Mouse (Mus musculus) limb, embryonic 14.5 days (tissue): ENCODE measurements around the gene Nsg1. TPM values are rescaled to one million over a fixed set of nuclear protein-coding genes. Genes with fewer than 3 reads are reported as not detected.

Experiments used
- ATAC-seq: fragments of 200-750 bp; cut with Nextera tagmentation; 2 replicates; pipeline ENCODE4 v1.8.0; 2017; ENCODE audit warnings: low read depth, moderate number of reproducible peaks, moderate TSS enrichment; ENCODE audit not compliant: low FRiP score
- DNase-seq: peaks from one replicate; pipeline ENCODE4 v3.0.0-alpha.2; 2015; ENCODE audit warnings: low spot score
- H3K27ac ChIP-seq: fragments of 300-500 bp; sonication (generic); replicated peaks from 2 replicates; pipeline ENCODE4 v1.5.1; 2014; ENCODE audit warnings: low read depth, mild to moderate bottlenecking, low read length, moderate library complexity, mixed read lengths
- H3K27me3 ChIP-seq: fragments of 300-500 bp; sonication (generic); 2 replicates; pipeline ENCODE4 v1.6.1; 2014; ENCODE audit warnings: low read length, mixed read lengths; ENCODE audit not compliant: control insufficient read depth, insufficient read depth
- H3K36me3 ChIP-seq: fragments of 300-500 bp; sonication (generic); 2 replicates; pipeline ENCODE4 v1.6.1; 2014; ENCODE audit warnings: mild to moderate bottlenecking, low read length, moderate library complexity, mixed read lengths; ENCODE audit not compliant: control insufficient read depth, insufficient read depth
- H3K4me1 ChIP-seq: fragments of 300-500 bp; sonication (generic); 2 replicates; pipeline ENCODE4 v1.6.1; 2014; ENCODE audit warnings: antibody characterized with exemption, low read length, mixed read lengths; ENCODE audit not compliant: control insufficient read depth, insufficient read depth
- H3K4me2 ChIP-seq: fragments of 300-500 bp; sonication (generic); replicated peaks from 2 replicates; pipeline ENCODE4 v1.6.1; 2014; ENCODE audit warnings: low read depth, mild to moderate bottlenecking, low read length, moderate library complexity; ENCODE audit not compliant: severe bottlenecking
- H3K4me3 ChIP-seq: fragments of 300-500 bp; sonication (generic); replicated peaks from 2 replicates; pipeline ENCODE4 v1.5.1; 2014; ENCODE audit warnings: low read length
- H3K9ac ChIP-seq: fragments of 300-500 bp; sonication (generic); 2 replicates; pipeline ENCODE4 v1.6.1; 2014; ENCODE audit warnings: mild to moderate bottlenecking, low read depth, low read length, moderate library complexity; ENCODE audit not compliant: severe bottlenecking
- H3K9me3 ChIP-seq: fragments of 300-500 bp; sonication (generic); 2 replicates; pipeline ENCODE4 v1.6.1; 2016; ENCODE audit warnings: low read length; ENCODE audit not compliant: control insufficient read depth
- POLR2A ChIP-seq: fragments of 200-500 bp; IDR thresholded peaks from 2 replicates; pipeline ENCODE4 v1.8.0; 2012; ENCODE audit warnings: inconsistent platforms, mild to moderate bottlenecking, moderate library complexity, borderline replicate concordance; ENCODE audit not compliant: insufficient read depth, insufficient read length; ENCODE audit errors: extremely low read depth
- WGBS: fragments of 180-500 bp; shearing (Covaris S2); extraction: QIAGEN DNeasy Blood & Tissue Kit; methylation state at CpG from one replicate; pipeline ENCODE4 v1.1.7; 2014; 5-methylcytosine and 5-hydroxymethylcytosine counted together
- polyA plus RNA-seq, 2 experiments: library from polyadenylated mRNA; depleted of rRNA in 1 of 2; stranded (reverse) in 1 of 2; unstranded in 1 of 2; fragments of >200 nt; fragmentation: Nextera tagmentation in 1 of 2; extraction: Ambion mirVana in 1 of 2; gene quantifications; 2 replicates each; pipeline versions ENCODE4 v1.2.1 to v1.2.3; 2012 to 2014

Nsg1 gene
- polyA plus RNA-seq (2012; rRNA removed), result 107 and 151 TPM in 2 replicates
- polyA plus RNA-seq (2014; fragmentation: Nextera tagmentation; extraction: Ambion mirVana), result 33.8 and 34.7 TPM in 2 replicates

- ATAC-seq (peak; percentile 34), DNase-seq (peak; percentile 8)
- peaks cover 28% of the 10 kb centered on the region for H3K36me3 ChIP-seq
- no peaks in the 10 kb centered on the region for H3K9me3 ChIP-seq
- H3K9ac ChIP-seq, result peak within 1 kb of the TSS; percentile 76
- H3K4me3 ChIP-seq, result peak within 1 kb of the TSS; percentile 69
- H3K27me3 ChIP-seq, result peaks cover 11% of the 10 kb centered on the region; the same call in 1 of the 2 replicates
- no peak for TF ChIP-seq POLR2A
- no peak within 1 kb of the TSS for H3K27ac ChIP-seq
- peak within 1 kb of the TSS; percentile 86 for H3K4me2 ChIP-seq
- WGBS, result 8% methylated on average over 35 of the region's 35 CpGs
- H3K4me1 ChIP-seq, result peaks cover 5% of the 10 kb centered on the region
Observed at GRCm38 (mm10) chr5:38159634-38160413, at the start of gene Nsg1. Gene Nsg1 (minus strand): TSS chr5:38159907.

- no peak for TF ChIP-seq POLR2A
- DNase-seq (no peak), ATAC-seq (no peak)
- no peak overlapping the region for H3K4me2 ChIP-seq
- H3K9ac ChIP-seq, result no peak overlapping the region
- WGBS, result 60% methylated on average over 8 of the region's 8 CpGs
- H3K9me3 ChIP-seq, result no peaks in the 10 kb centered on the region
- H3K27me3 ChIP-seq, result no peaks in the 10 kb centered on the region
- H3K4me1 ChIP-seq, result no peaks in the 10 kb centered on the region
- peaks cover 71% of the 10 kb centered on the region for H3K36me3 ChIP-seq
- no peak overlapping the region for H3K4me3 ChIP-seq
- no peak overlapping the region for H3K27ac ChIP-seq
Observed at GRCm38 (mm10) chr5:38208985-38209384, 49.3 kb upstream of the Nsg1 start.

DNA sequence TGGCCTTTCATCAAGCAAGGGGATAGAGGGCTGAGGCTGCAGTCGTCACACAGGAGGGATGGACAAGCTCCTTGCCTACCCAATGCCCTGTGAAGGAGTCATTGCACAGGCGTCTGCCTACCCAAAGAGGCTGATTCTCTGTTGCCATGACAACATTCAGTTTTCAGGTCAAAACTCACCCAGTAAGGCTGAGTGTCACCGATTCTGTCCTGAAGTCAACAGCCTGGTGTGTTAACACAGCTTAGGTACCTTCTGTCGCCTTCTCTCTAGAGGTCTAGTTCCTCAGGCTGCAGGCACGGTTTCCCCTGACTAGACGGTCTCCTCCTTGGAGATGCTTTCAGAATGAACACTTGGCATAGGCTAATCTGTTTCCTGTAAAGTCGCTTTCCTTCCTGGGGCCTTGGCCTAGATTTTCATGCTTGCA, 45.6 kb upstream of the Nsg1 start:
- Histone ChIP-seq H3K9me3 (no peaks in the 10 kb centered on the region), H3K27me3 (no peaks in the 10 kb centered on the region), H3K9ac (no peak overlapping the region), H3K4me1 (no peaks in the 10 kb centered on the region), H3K36me3 (peaks cover 78% of the 10 kb centered on the region), H3K4me2 (no peak overlapping the region), H3K4me3 (no peak overlapping the region), H3K27ac (no peak overlapping the region)
- DNase-seq, result no peak
- WGBS, result 90% methylated on average over 7 of the region's 7 CpGs
- no peak for ATAC-seq
- TF ChIP-seq POLR2A, result no peak

DNA sequence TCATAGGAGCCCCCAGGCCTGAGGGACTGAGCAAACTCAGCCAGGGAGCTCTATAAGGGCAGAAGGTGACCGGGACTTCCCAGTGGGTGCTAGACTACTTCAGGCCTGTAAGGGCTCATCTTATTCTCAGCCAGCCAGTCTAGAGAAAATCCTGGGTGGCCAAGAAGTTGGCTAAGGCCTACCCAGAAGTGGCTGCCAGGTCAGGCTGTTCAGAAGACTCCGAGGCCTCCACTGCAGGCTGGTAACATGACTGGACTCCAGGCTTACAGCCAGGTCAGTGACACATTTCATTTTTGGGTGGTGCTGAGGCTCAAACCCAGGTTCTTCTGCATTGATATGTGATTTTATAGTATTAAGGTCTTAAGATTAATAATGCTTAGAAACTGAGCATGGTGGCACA, 40.0 kb upstream of the Nsg1 start:
- WGBS, result 89% methylated on average over 2 of the region's 2 CpGs
- DNase-seq, result no peak

DNA sequence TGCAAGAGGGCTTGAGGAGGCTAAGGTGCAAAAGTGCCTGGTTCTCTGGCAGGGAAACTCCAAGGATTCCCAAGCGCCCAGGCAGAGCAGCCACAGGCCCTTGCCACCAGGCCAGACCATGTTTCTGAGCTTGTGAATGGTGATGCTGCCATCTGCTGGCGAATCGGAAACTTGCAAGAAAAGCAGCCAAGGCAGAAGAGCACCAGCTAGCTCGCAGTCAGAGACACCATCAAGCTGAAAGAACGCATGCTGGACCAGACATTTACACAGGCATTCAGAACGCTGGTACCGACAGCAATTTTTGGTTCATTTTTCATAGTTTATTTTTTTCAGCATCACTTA, 37.7 kb upstream of the Nsg1 start:
- ATAC-seq, result peak; percentile 70; the same call in 1 of the 2 replicates
- no peaks in the 10 kb centered on the region for H3K27me3 ChIP-seq

More for the DNA sequence above, 40.0 kb upstream of the Nsg1 start:
- Histone ChIP-seq H3K4me2 (no peak overlapping the region), H3K36me3 (peaks cover 43% of the 10 kb centered on the region), H3K4me1 (no peaks in the 10 kb centered on the region), H3K27ac (no peak overlapping the region), H3K27me3 (no peaks in the 10 kb centered on the region), H3K4me3 (no peak overlapping the region), H3K9ac (no peak overlapping the region), H3K9me3 (no peaks in the 10 kb centered on the region)
- no peak for ATAC-seq
- no peak for TF ChIP-seq POLR2A

More for the DNA sequence above, 37.7 kb upstream of the Nsg1 start:
- Histone ChIP-seq H3K27ac (no peak overlapping the region), H3K36me3 (peaks cover 27% of the 10 kb centered on the region), H3K9me3 (no peaks in the 10 kb centered on the region), H3K4me3 (no peak overlapping the region), H3K4me1 (no peaks in the 10 kb centered on the region), H3K4me2 (no peak overlapping the region), H3K9ac (no peak overlapping the region)
- WGBS, result 15% methylated on average over 7 of the region's 7 CpGs
- DNase-seq, result peak; percentile 72
- TF ChIP-seq POLR2A, result no peak
